Mouse (Mus musculus): ENCODE measurements around the gene Robo2. TPM values are rescaled to one million over a fixed set of nuclear protein-coding genes. Genes with fewer than 3 reads are reported as not detected.

Robo2 gene
- total and polyA plus RNA-seq, 3 experiments = not detected

- no peaks in the 10 kb centered on the region for H3K9me3 ChIP-seq (replicated peaks; ENCODE audit: insufficient read depth, low read length)
- no peaks in the 10 kb centered on the region for H3K36me3 ChIP-seq (ENCODE audit: control insufficient read depth in 1 of 2, insufficient read depth in 2 of 2, low read length in 2 of 2)
- H3K4me3 ChIP-seq (ENCODE audit: control insufficient read depth in 1 of 2, insufficient read depth in 1 of 2, low read depth in 2 of 2, low read length in 2 of 2) = no peak overlapping the region
- no peak overlapping the region for H3K9ac ChIP-seq (ENCODE audit: control insufficient read depth, low read depth, low read length, poor library complexity, severe bottlenecking)
- no peak for DNase-seq (ENCODE audit: low read depth, low spot score)
- no peaks in the 10 kb centered on the region for H3K4me1 ChIP-seq (ENCODE audit: control insufficient read depth in 1 of 2, insufficient read depth in 2 of 2, low read length in 2 of 2)
- H3K79me2 ChIP-seq (ENCODE audit: control insufficient read depth, insufficient read depth, low read length, poor library complexity) = no peaks in the 10 kb centered on the region
- no peak for TF ChIP-seq ELF1 (IDR thresholded peaks at IDR 0.05; ENCODE audit: low read depth, low read length)
- no peak for TF ChIP-seq CHD2 (IDR thresholded peaks at IDR 0.05; ENCODE audit: low read length)
- TF ChIP-seq GATA1 (IDR thresholded peaks at IDR 0.05; ENCODE audit: low read depth, low read length) = no peak
- no peak for TF ChIP-seq E2F4 (IDR thresholded peaks at IDR 0.05; ENCODE audit: borderline replicate concordance, low read depth, low read length)
- no peak for TF ChIP-seq MAZ (IDR thresholded peaks at IDR 0.05; ENCODE audit: low read depth, low read length)
- TF ChIP-seq MYB (IDR thresholded peaks at IDR 0.05; ENCODE audit: low read depth, low read length) = no peak
- TF ChIP-seq MAFK (IDR thresholded peaks at IDR 0.05; ENCODE audit: borderline replicate concordance, low read depth, low read length) = no peak
- TF ChIP-seq CHD1 (IDR thresholded peaks at IDR 0.05; ENCODE audit: low read depth, low read length) = no peak
- TF ChIP-seq NRF1 (IDR thresholded peaks at IDR 0.05; ENCODE audit: insufficient read depth, low read depth, low read length, poor library complexity, severe bottlenecking) = no peak
- TF ChIP-seq EP300 (IDR thresholded peaks at IDR 0.05; ENCODE audit: low read depth in 1 of 2, low read length in 2 of 2) = no peak
- TF ChIP-seq MXI1 (IDR thresholded peaks at IDR 0.05; ENCODE audit: low read depth, low read length) = no peak
- no peak for TF ChIP-seq POLR2AphosphoS2 (IDR thresholded peaks at IDR 0.05; ENCODE audit: low read length)
- TF ChIP-seq RAD21 (IDR thresholded peaks at IDR 0.05; ENCODE audit: low read depth, low read length) = no peak
- no peak for TF ChIP-seq MAX (IDR thresholded peaks at IDR 0.05; ENCODE audit: low read length)
- no peak overlapping the region for H3K27ac ChIP-seq (ENCODE audit: control insufficient read depth, low read depth, low read length)
- H3K27me3 ChIP-seq (ENCODE audit: control insufficient read depth in 1 of 2, insufficient read depth in 2 of 2, low read length in 2 of 2) = no peaks in the 10 kb centered on the region
These were observed 341.0 kb downstream of the Robo2 start for GRCm38 (mm10) chr16:74070628-74071027.

GRCm38 (mm10) chr16:74065958-74066357, 345.7 kb downstream of the Robo2 start:
- no peak overlapping the region for H3K4me3 ChIP-seq (ENCODE audit: control insufficient read depth in 1 of 2, insufficient read depth in 1 of 2, low read depth in 2 of 2, low read length in 2 of 2)
- no peaks in the 10 kb centered on the region for H3K27me3 ChIP-seq (ENCODE audit: control insufficient read depth in 1 of 2, insufficient read depth in 2 of 2, low read length in 2 of 2)
- no peak for DNase-seq (ENCODE audit: low read depth, low spot score)
- H3K36me3 ChIP-seq (ENCODE audit: control insufficient read depth in 1 of 2, insufficient read depth in 2 of 2, low read length in 2 of 2) = no peaks in the 10 kb centered on the region
- H3K27ac ChIP-seq (ENCODE audit: control insufficient read depth, low read depth, low read length) = no peak overlapping the region
- TF ChIP-seq MEF2A (IDR thresholded peaks at IDR 0.05; ENCODE audit: extremely low read depth, insufficient replicate concordance, low read depth, low read length, poor library complexity, severe bottlenecking) (no peak), SIN3A (IDR thresholded peaks at IDR 0.05; ENCODE audit: low read length) (no peak), CHD2 (IDR thresholded peaks at IDR 0.05; ENCODE audit: low read length) (no peak), E2F4 (IDR thresholded peaks at IDR 0.05; ENCODE audit: borderline replicate concordance, low read depth, low read length) (no peak), POLR2A (IDR thresholded peaks at IDR 0.05; ENCODE audit: control insufficient read depth in 1 of 2, insufficient read depth in 1 of 2, low read depth in 1 of 2, low read length in 2 of 2, poor library complexity in 1 of 2) (no peak), ZKSCAN1 (IDR thresholded peaks at IDR 0.05; ENCODE audit: low read depth, low read length) (no peak), UBTF (IDR thresholded peaks at IDR 0.05; ENCODE audit: borderline replicate concordance, insufficient read depth, low read depth, low read length) (no peak), POLR2AphosphoS5 (IDR thresholded peaks at IDR 0.05; ENCODE audit: borderline replicate concordance, low read depth, low read length) (no peak), JUND (IDR thresholded peaks at IDR 0.05; ENCODE audit: low read depth, low read length) (no peak), POLR2AphosphoS2 (IDR thresholded peaks at IDR 0.05; ENCODE audit: low read length) (no peak), MYC (IDR thresholded peaks at IDR 0.05; ENCODE audit: low read depth, low read length) (no peak), MAZ (IDR thresholded peaks at IDR 0.05; ENCODE audit: low read depth, low read length) (no peak), NELFE (IDR thresholded peaks at IDR 0.05; ENCODE audit: low read depth, low read length) (no peak)
- H3K9ac ChIP-seq (ENCODE audit: control insufficient read depth, low read depth, low read length, poor library complexity, severe bottlenecking) = no peak overlapping the region
- H3K4me1 ChIP-seq (ENCODE audit: control insufficient read depth in 1 of 2, insufficient read depth in 2 of 2, low read length in 2 of 2) = no peaks in the 10 kb centered on the region
- no peaks in the 10 kb centered on the region for H3K9me3 ChIP-seq (replicated peaks; ENCODE audit: insufficient read depth, low read length)
- H3K79me2 ChIP-seq (ENCODE audit: control insufficient read depth, insufficient read depth, low read length, poor library complexity) = no peaks in the 10 kb centered on the region

All from MEL (cell line).